Mouse (Mus musculus): ENCODE data around the gene Fus. TPM values are rescaled to one million over a fixed set of nuclear protein-coding genes. Genes with fewer than 3 reads are reported as not detected.

Fus gene
- polyA plus RNA-seq, 1 experiment from 2014 or later = 139 TPM

DNA sequence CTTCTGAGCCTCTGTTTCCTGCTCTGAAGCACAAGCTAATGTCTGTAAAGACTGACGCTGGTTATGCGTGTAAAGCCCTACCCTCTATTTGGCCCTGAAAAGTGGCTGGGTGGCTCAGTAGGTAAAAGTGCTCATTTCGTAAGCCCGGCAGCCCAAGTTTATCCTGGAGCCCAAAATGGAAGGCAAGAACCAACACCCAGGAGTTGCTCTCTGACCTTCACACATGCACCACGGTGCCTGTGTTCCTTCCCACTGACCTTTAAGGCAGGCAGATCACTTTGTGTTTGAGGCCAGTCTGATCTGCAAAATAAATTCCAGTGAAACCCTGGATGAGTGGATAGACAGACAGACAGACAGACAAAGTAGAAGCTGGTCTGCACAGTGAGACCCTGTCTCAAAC, 43.5 kb upstream of the Fus start:
- Histone ChIP-seq H3K27ac (ENCODE audit: low read length) (peak overlapping the region; percentile 80), H3K9me3 (ENCODE audit: low read length) (no peaks in the 10 kb centered on the region), H3K9ac (replicated peaks; ENCODE audit: low read depth) (no peak overlapping the region), H3K4me1 (ENCODE audit: insufficient read depth, low read depth, low read length) (peaks cover 4% of the 10 kb centered on the region; the same call in 1 of the 2 replicates), H3K4me2 (replicated peaks; ENCODE audit: low read depth, low read length) (no peak overlapping the region), H3K36me3 (ENCODE audit: insufficient read depth, low read length) (0 out of 2 replicates have a peak, but pooled peaks cover 12% of the 10 kb centered on the region), H3K4me3 (ENCODE audit: low read depth, low read length) (no peak overlapping the region), H3K27me3 (replicated peaks; ENCODE audit: insufficient read depth, low read length) (no peaks in the 10 kb centered on the region)
- ATAC-seq = no peak
- 66% methylated on average over 5 of the region's 5 CpGs for WGBS
- no peak for DNase-seq (ENCODE audit: low spot score)
- no peak for TF ChIP-seq CTCF (IDR thresholded peaks at IDR 0.05)
- TF ChIP-seq EP300 (IDR thresholded peaks at IDR 0.05) = no peak

DNA sequence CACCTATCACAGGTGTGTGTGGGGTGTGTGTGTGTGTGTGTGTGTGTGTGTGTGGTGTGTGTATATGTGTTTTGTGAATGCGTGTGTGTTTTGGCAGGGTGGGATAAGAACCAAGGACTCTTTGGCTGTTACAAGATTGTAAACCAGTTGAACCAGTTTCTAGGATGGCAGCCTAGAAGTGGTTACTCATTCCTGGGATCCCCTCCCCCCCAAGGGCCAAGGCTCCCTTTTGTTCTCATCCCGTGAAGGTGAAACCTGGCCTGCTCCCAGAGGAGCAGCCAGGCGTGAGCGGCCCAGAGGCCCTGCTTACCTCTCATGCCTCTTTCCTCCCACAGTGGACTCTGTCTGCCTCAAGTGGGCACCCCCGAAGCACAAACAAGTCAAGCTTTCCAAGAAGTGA, 42.0 kb upstream of the Fus start:
- WGBS = 65% methylated on average over 5 of the region's 5 CpGs
- Histone ChIP-seq H3K4me3 (ENCODE audit: low read depth, low read length) (no peak overlapping the region), H3K36me3 (ENCODE audit: insufficient read depth, low read length) (0 out of 2 replicates have a peak, but pooled peaks cover 12% of the 10 kb centered on the region), H3K9ac (replicated peaks; ENCODE audit: low read depth) (no peak overlapping the region), H3K4me1 (ENCODE audit: insufficient read depth, low read depth, low read length) (peaks cover 4% of the 10 kb centered on the region; the same call in 1 of the 2 replicates), H3K27ac (ENCODE audit: low read length) (peak overlapping the region; percentile 95), H3K9me3 (ENCODE audit: low read length) (no peaks in the 10 kb centered on the region), H3K27me3 (replicated peaks; ENCODE audit: insufficient read depth, low read length) (no peaks in the 10 kb centered on the region), H3K4me2 (replicated peaks; ENCODE audit: low read depth, low read length) (no peak overlapping the region)
- peak; percentile 84 for ATAC-seq
- TF ChIP-seq EP300 (IDR thresholded peaks at IDR 0.05) = peak; percentile 95
- no peak for TF ChIP-seq CTCF (IDR thresholded peaks at IDR 0.05)
- peak; percentile 95 for DNase-seq (ENCODE audit: low spot score)

DNA sequence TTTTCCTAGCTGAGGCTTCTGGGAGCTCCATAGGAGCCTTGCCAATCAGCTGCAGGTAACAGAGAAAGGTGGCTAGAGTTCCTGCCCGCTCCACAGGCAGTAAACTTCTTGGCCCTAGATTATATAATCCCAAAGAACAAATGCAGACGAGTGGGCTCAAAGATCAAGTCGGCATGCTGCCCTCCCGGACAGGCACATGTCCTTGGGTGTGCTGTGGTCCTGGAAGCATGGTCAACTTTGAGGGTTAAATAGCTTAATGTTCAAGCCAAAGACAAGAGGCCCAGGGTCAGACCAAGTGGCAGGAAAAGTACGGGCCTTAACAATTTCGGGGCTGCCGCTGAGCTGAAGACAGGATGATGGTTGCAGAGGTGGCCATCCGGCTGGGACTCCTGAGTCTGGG, 41.2 kb upstream of the Fus start:
- Histone ChIP-seq H3K4me1 (ENCODE audit: insufficient read depth, low read depth, low read length) (peaks cover 4% of the 10 kb centered on the region; the same call in 1 of the 2 replicates), H3K4me2 (replicated peaks; ENCODE audit: low read depth, low read length) (peak overlapping the region; percentile 63), H3K27ac (ENCODE audit: low read length) (peak overlapping the region; percentile 95), H3K9me3 (ENCODE audit: low read length) (no peaks in the 10 kb centered on the region), H3K27me3 (replicated peaks; ENCODE audit: insufficient read depth, low read length) (no peaks in the 10 kb centered on the region), H3K36me3 (ENCODE audit: insufficient read depth, low read length) (0 out of 2 replicates have a peak, but pooled peaks cover 12% of the 10 kb centered on the region), H3K4me3 (ENCODE audit: low read depth, low read length) (peak overlapping the region; percentile 8; the same call in 1 of the 2 replicates), H3K9ac (replicated peaks; ENCODE audit: low read depth) (0 out of 2 replicates have a peak overlapping the region, but pooled peaks have one; percentile 16)
- ATAC-seq (no peak), DNase-seq (ENCODE audit: low spot score) (no peak)
- TF ChIP-seq CTCF (IDR thresholded peaks at IDR 0.05) (no peak), EP300 (IDR thresholded peaks at IDR 0.05) (no peak)
- 71% methylated on average over 8 of the region's 8 CpGs for WGBS

- DNase-seq (ENCODE audit: low spot score) = no peak
- H3K36me3 ChIP-seq (ENCODE audit: insufficient read depth, low read length) = 0 out of 2 replicates have a peak, but pooled peaks cover 12% of the 10 kb centered on the region
Measured at GRCm38 (mm10) chr7:127926846-127927245, 40.4 kb upstream of the Fus start.

GRCm38 (mm10) chr7:127927726-127928125, 39.5 kb upstream of the Fus start:
- DNase-seq (ENCODE audit: low spot score) = no peak
- Histone ChIP-seq H3K27ac (ENCODE audit: low read length) (peak overlapping the region; percentile 95), H3K4me3 (ENCODE audit: low read depth, low read length) (peak overlapping the region; percentile 53), H3K27me3 (replicated peaks; ENCODE audit: insufficient read depth, low read length) (no peaks in the 10 kb centered on the region), H3K9me3 (ENCODE audit: low read length) (no peaks in the 10 kb centered on the region), H3K36me3 (ENCODE audit: insufficient read depth, low read length) (0 out of 2 replicates have a peak, but pooled peaks cover 12% of the 10 kb centered on the region), H3K4me1 (ENCODE audit: insufficient read depth, low read depth, low read length) (peaks cover 4% of the 10 kb centered on the region; the same call in 1 of the 2 replicates), H3K9ac (replicated peaks; ENCODE audit: low read depth) (peak overlapping the region; percentile 82), H3K4me2 (replicated peaks; ENCODE audit: low read depth, low read length) (peak overlapping the region; percentile 63)
- no peak for ATAC-seq
- 70% methylated on average over 11 of the region's 11 CpGs for WGBS
- no peak for TF ChIP-seq EP300 (IDR thresholded peaks at IDR 0.05)
- no peak for TF ChIP-seq CTCF (IDR thresholded peaks at IDR 0.05)

More at GRCm38 (mm10) chr7:127926846-127927245, 40.4 kb upstream of the Fus start:
- WGBS = 66% methylated on average over 11 of the region's 11 CpGs
- Histone ChIP-seq H3K4me2 (replicated peaks; ENCODE audit: low read depth, low read length) (peak overlapping the region; percentile 63), H3K9ac (replicated peaks; ENCODE audit: low read depth) (0 out of 2 replicates have a peak overlapping the region, but pooled peaks have one; percentile 8), H3K4me1 (ENCODE audit: insufficient read depth, low read depth, low read length) (peaks cover 8% of the 10 kb centered on the region; the same call in 1 of the 2 replicates), H3K27ac (ENCODE audit: low read length) (peak overlapping the region; percentile 95), H3K4me3 (ENCODE audit: low read depth, low read length) (0 out of 2 replicates have a peak overlapping the region, but pooled peaks have one; percentile 53), H3K27me3 (replicated peaks; ENCODE audit: insufficient read depth, low read length) (no peaks in the 10 kb centered on the region), H3K9me3 (ENCODE audit: low read length) (no peaks in the 10 kb centered on the region)
- ATAC-seq = no peak
- no peak for TF ChIP-seq EP300 (IDR thresholded peaks at IDR 0.05)
- TF ChIP-seq CTCF (IDR thresholded peaks at IDR 0.05) = no peak

- Histone ChIP-seq H3K4me3 (ENCODE audit: low read depth, low read length) (peak overlapping the region; percentile 53), H3K9me3 (ENCODE audit: low read length) (no peaks in the 10 kb centered on the region), H3K4me2 (replicated peaks; ENCODE audit: low read depth, low read length) (peak overlapping the region; percentile 63), H3K36me3 (ENCODE audit: insufficient read depth, low read length) (0 out of 2 replicates have a peak, but pooled peaks cover 10% of the 10 kb centered on the region), H3K4me1 (ENCODE audit: insufficient read depth, low read depth, low read length) (peaks cover 4% of the 10 kb centered on the region; the same call in 1 of the 2 replicates), H3K9ac (replicated peaks; ENCODE audit: low read depth) (peak overlapping the region; percentile 82), H3K27ac (ENCODE audit: low read length) (peak overlapping the region; percentile 95), H3K27me3 (replicated peaks; ENCODE audit: insufficient read depth, low read length) (no peaks in the 10 kb centered on the region)
- peak; percentile 74 for DNase-seq (ENCODE audit: low spot score)
- WGBS = 36% methylated on average over 5 of the region's 5 CpGs
- peak; percentile 23 for ATAC-seq
- TF ChIP-seq EP300 (IDR thresholded peaks at IDR 0.05) = peak; percentile 21; the same call in 1 of the 2 replicates
- TF ChIP-seq CTCF (IDR thresholded peaks at IDR 0.05) = peak; percentile 45
Measured at GRCm38 (mm10) chr7:127928596-127928995, 38.7 kb upstream of the Fus start.

Measured in lung, postnatal 0 days (tissue).